Mouse (Mus musculus): ENCODE measurements around the gene Mrpl53. TPM values are rescaled to one million over a fixed set of nuclear protein-coding genes. Genes with fewer than 3 reads are reported as not detected.
"Not testable (repeated sequence)": the region's sequence is repeated elsewhere in the genome, so short reads cannot be mapped to it uniquely, and the experiment has no call there.

The Mrpl53 gene
- polyA plus RNA-seq, 1 experiment from 2014 or later, result 129 TPM

- Histone ChIP-seq H3K9me3 (replicated peaks; ENCODE audit: control insufficient read depth, low read length) (no peaks in the 10 kb centered on the region), H3K4me3 (ENCODE audit: low read depth, low read length) (no peak overlapping the region), H3K36me3 (replicated peaks; ENCODE audit: control insufficient read depth, insufficient read depth, low read depth, low read length) (peaks cover 7% of the 10 kb centered on the region), H3K27me3 (ENCODE audit: control insufficient read depth, insufficient read depth, low read length) (no peaks in the 10 kb centered on the region; the same call in 1 of the 2 replicates), H3K4me1 (ENCODE audit: control insufficient read depth, insufficient read depth, low read length) (peaks cover 2% of the 10 kb centered on the region; the same call in 1 of the 2 replicates), H3K9ac (replicated peaks; ENCODE audit: low read length) (no peak overlapping the region), H3K4me2 (ENCODE audit: low read depth, low read length) (no peak overlapping the region), H3K27ac (replicated peaks; ENCODE audit: low read depth, low read length) (no peak overlapping the region)
- WGBS, result 29% methylated on average over 8 of the region's 8 CpGs
- ATAC-seq (replicated peaks; ENCODE audit: insufficient number of reproducible peaks, low FRiP score, low TSS enrichment, low read depth) (no peak), DNase-seq (ENCODE audit: low spot score) (no peak)
These were observed 42.9 kb downstream of the Mrpl53 start for GRCm38 (mm10) chr6:83151721-83152120.

DNA sequence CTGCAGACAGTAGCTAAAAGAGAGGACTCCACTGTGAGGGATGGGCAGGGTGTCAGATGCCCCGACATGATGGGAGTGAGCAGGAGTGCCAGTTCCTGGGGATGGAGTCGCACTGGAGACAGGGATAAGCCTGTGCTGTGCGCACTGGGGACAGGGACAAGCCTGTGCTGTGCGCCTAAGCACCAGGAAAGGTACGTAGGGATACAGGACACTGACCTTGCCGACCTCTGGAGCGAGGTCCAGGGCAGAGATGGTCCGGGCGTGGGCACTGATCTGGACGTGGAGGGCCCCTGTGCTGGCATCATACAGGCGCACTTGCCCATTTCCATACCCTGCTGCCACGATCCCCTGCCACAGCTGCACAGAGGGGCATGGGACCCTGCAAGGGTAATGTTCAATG, 44.2 kb downstream of the Mrpl53 start:
- H3K36me3 ChIP-seq (replicated peaks; ENCODE audit: control insufficient read depth, insufficient read depth, low read depth, low read length), result peaks cover 7% of the 10 kb centered on the region
- H3K4me1 ChIP-seq (ENCODE audit: control insufficient read depth, insufficient read depth, low read length), result peaks cover 2% of the 10 kb centered on the region; the same call in 1 of the 2 replicates
- no peak overlapping the region for H3K4me3 ChIP-seq (ENCODE audit: low read depth, low read length)
- H3K9ac ChIP-seq (replicated peaks; ENCODE audit: low read length), result no peak overlapping the region
- 91% methylated on average over 12 of the region's 12 CpGs for WGBS
- no peaks in the 10 kb centered on the region for H3K9me3 ChIP-seq (replicated peaks; ENCODE audit: control insufficient read depth, low read length)
- no peak overlapping the region for H3K27ac ChIP-seq (replicated peaks; ENCODE audit: low read depth, low read length)
- DNase-seq (ENCODE audit: low spot score), result no peak
- ATAC-seq (replicated peaks; ENCODE audit: insufficient number of reproducible peaks, low FRiP score, low TSS enrichment, low read depth), result no peak
- no peaks in the 10 kb centered on the region; the same call in 1 of the 2 replicates for H3K27me3 ChIP-seq (ENCODE audit: control insufficient read depth, insufficient read depth, low read length)
- H3K4me2 ChIP-seq (ENCODE audit: low read depth, low read length), result no peak overlapping the region

- Histone ChIP-seq H3K27ac (replicated peaks; ENCODE audit: low read depth, low read length) (no peak overlapping the region), H3K9ac (replicated peaks; ENCODE audit: low read length) (no peak overlapping the region), H3K36me3 (replicated peaks; ENCODE audit: control insufficient read depth, insufficient read depth, low read depth, low read length) (peaks cover 7% of the 10 kb centered on the region; the same call in 1 of the 2 replicates), H3K9me3 (replicated peaks; ENCODE audit: control insufficient read depth, low read length) (no peaks in the 10 kb centered on the region), H3K4me2 (ENCODE audit: low read depth, low read length) (no peak overlapping the region), H3K4me1 (ENCODE audit: control insufficient read depth, insufficient read depth, low read length) (peaks cover 2% of the 10 kb centered on the region; the same call in 1 of the 2 replicates), H3K4me3 (ENCODE audit: low read depth, low read length) (no peak overlapping the region), H3K27me3 (ENCODE audit: control insufficient read depth, insufficient read depth, low read length) (no peaks in the 10 kb centered on the region; the same call in 1 of the 2 replicates)
- ATAC-seq (replicated peaks; ENCODE audit: insufficient number of reproducible peaks, low FRiP score, low TSS enrichment, low read depth) (no peak), DNase-seq (ENCODE audit: low spot score) (no peak)
- WGBS, result 65% methylated on average over 5 of the region's 5 CpGs
These were observed 44.6 kb downstream of the Mrpl53 start for GRCm38 (mm10) chr6:83153485-83153884.

GRCm38 (mm10) chr6:83155552-83156238, 46.9 kb downstream of the Mrpl53 start:
- Histone ChIP-seq H3K4me3 (ENCODE audit: low read depth, low read length) (peak overlapping the region; percentile 51), H3K36me3 (replicated peaks; ENCODE audit: control insufficient read depth, insufficient read depth, low read depth, low read length) (peaks cover 7% of the 10 kb centered on the region; the same call in 1 of the 2 replicates), H3K4me1 (ENCODE audit: control insufficient read depth, insufficient read depth, low read length) (peaks cover 2% of the 10 kb centered on the region; the same call in 1 of the 2 replicates), H3K4me2 (ENCODE audit: low read depth, low read length) (peak overlapping the region; percentile 83), H3K9me3 (replicated peaks; ENCODE audit: control insufficient read depth, low read length) (no peaks in the 10 kb centered on the region), H3K27ac (replicated peaks; ENCODE audit: low read depth, low read length) (no peak overlapping the region), H3K27me3 (ENCODE audit: control insufficient read depth, insufficient read depth, low read length) (peaks cover 2% of the 10 kb centered on the region), H3K9ac (replicated peaks; ENCODE audit: low read length) (peak overlapping the region; percentile 68)
- ATAC-seq (replicated peaks; ENCODE audit: insufficient number of reproducible peaks, low FRiP score, low TSS enrichment, low read depth) (peak; percentile 6; the same call in 1 of the 2 replicates), DNase-seq (ENCODE audit: low spot score) (peak; percentile 29)
- 7% methylated on average over 23 of the region's 23 CpGs for WGBS

DNA sequence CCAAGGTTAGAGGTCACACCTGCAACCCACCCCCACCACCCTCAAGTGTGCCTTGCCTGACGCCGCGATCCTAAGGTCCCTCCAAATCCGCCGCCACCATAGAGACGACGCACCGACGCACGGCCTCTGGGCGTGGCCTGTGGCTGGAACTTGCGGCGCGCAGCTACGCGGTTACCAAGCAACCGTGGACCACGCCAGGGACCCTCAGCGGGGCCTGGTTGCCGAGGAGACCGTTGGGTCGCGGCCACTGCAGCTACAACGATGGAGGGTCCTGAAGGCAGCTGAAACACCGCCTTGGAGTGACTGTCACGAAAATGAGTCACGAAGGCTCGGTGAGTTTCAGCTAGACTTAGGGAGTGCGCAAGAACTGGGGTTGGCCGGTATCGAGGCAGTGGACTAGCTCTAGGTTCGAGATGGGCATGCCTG, 47.4 kb downstream of the Mrpl53 start, which contains the start of the genes Wdr54 and 1700003E16Rik:
Wdr54 (minus strand) TSS at position 139 of the 426 bp plus-strand sequence.
1700003E16Rik (plus strand) TSS at position 146 of the 426 bp plus-strand sequence.
- Histone ChIP-seq H3K27me3 (ENCODE audit: control insufficient read depth, insufficient read depth, low read length) (peaks cover 8% of the 10 kb centered on the region), H3K9ac (replicated peaks; ENCODE audit: low read length) (peak within 1 kb of the TSS; percentile 68), H3K4me1 (ENCODE audit: control insufficient read depth, insufficient read depth, low read length) (peaks cover 2% of the 10 kb centered on the region; the same call in 1 of the 2 replicates), H3K36me3 (replicated peaks; ENCODE audit: control insufficient read depth, insufficient read depth, low read depth, low read length) (peaks cover 7% of the 10 kb centered on the region; the same call in 1 of the 2 replicates), H3K4me2 (ENCODE audit: low read depth, low read length) (peak within 1 kb of the TSS; percentile 83), H3K27ac (replicated peaks; ENCODE audit: low read depth, low read length) (no peak within 1 kb of the TSS), H3K4me3 (ENCODE audit: low read depth, low read length) (peak within 1 kb of the TSS; percentile 51), H3K9me3 (replicated peaks; ENCODE audit: control insufficient read depth, low read length) (no peaks in the 10 kb centered on the region)
- ATAC-seq (replicated peaks; ENCODE audit: insufficient number of reproducible peaks, low FRiP score, low TSS enrichment, low read depth) (peak; percentile 89), DNase-seq (ENCODE audit: low spot score) (peak; percentile 94)
- 2% methylated on average over 32 of the region's 32 CpGs for WGBS

GRCm38 (mm10) chr6:83159456-83159855, 50.6 kb downstream of the Mrpl53 start:
- peak; percentile 77 for DNase-seq (ENCODE audit: low spot score)
- H3K9ac ChIP-seq (replicated peaks; ENCODE audit: low read length); H3K9me3 ChIP-seq (replicated peaks; ENCODE audit: control insufficient read depth, low read length); ATAC-seq (replicated peaks; ENCODE audit: insufficient number of reproducible peaks, low FRiP score, low TSS enrichment, low read depth); H3K27ac ChIP-seq (replicated peaks; ENCODE audit: low read depth, low read length); H3K36me3 ChIP-seq (replicated peaks; ENCODE audit: control insufficient read depth, insufficient read depth, low read depth, low read length); H3K4me3 ChIP-seq (ENCODE audit: low read depth, low read length); H3K4me2 ChIP-seq (ENCODE audit: low read depth, low read length); H3K4me1 ChIP-seq (ENCODE audit: control insufficient read depth, insufficient read depth, low read length): not testable (repeated sequence)
- H3K27me3 ChIP-seq (ENCODE audit: control insufficient read depth, insufficient read depth, low read length), result peaks cover 18% of the 10 kb centered on the region
- 39% methylated on average over 3 of the region's 3 CpGs for WGBS

MicroRNAs encoded within 50 kb of the gene (microRNA counts, 519-probe panel; counts per million panel counts)
- microRNA mmu-miR-3470a+mmu-miR-3470b, result not detected

Small RNAs within 50 kb of the gene (microRNA-seq; reads per million reads assigned to microRNA genes)
- not detected for gene Mir3470a (ENCODE audit: borderline number of aligned reads)

Other genes with a start within 250 kb of the Mrpl53 start
- gene Sema4f, start 169.3 kb upstream of the Mrpl53 start, polyA plus RNA-seq (2014; fragmentation: Nextera tagmentation; extraction: Ambion mirVana), result 0.97 and 1.3 TPM in 2 replicates
- 0.21 and 0.50 TPM in 2 replicates for gene M1ap, start 162.1 kb upstream of the Mrpl53 start, polyA plus RNA-seq (2014; fragmentation: Nextera tagmentation; extraction: Ambion mirVana)
- 5.4 and 8.2 TPM in 2 replicates for gene Dok1, start 75.6 kb upstream of the Mrpl53 start, polyA plus RNA-seq (2014; fragmentation: Nextera tagmentation; extraction: Ambion mirVana)
- 8.9 and 10.1 TPM in 2 replicates for gene Loxl3, start 74.9 kb upstream of the Mrpl53 start, polyA plus RNA-seq (2014; fragmentation: Nextera tagmentation; extraction: Ambion mirVana)
- 105 and 108 TPM in 2 replicates for gene Aup1, start 54.5 kb upstream of the Mrpl53 start, polyA plus RNA-seq (2014; fragmentation: Nextera tagmentation; extraction: Ambion mirVana)
- gene Htra2, start 53.8 kb upstream of the Mrpl53 start, polyA plus RNA-seq (2014; fragmentation: Nextera tagmentation; extraction: Ambion mirVana), result 33.3 and 34.9 TPM in 2 replicates
- gene Dqx1, start 51.2 kb upstream of the Mrpl53 start, polyA plus RNA-seq (2014; fragmentation: Nextera tagmentation; extraction: Ambion mirVana), result 0.45 and 0.66 TPM in 2 replicates
- gene Tlx2, start 38.7 kb upstream of the Mrpl53 start, polyA plus RNA-seq (2014; fragmentation: Nextera tagmentation; extraction: Ambion mirVana), result 7.9 and 9.7 TPM in 2 replicates
- gene Pcgf1, start 31.2 kb upstream of the Mrpl53 start, polyA plus RNA-seq (2014; fragmentation: Nextera tagmentation; extraction: Ambion mirVana), result 40.9 and 42.9 TPM in 2 replicates
- gene Lbx2, start 22.7 kb upstream of the Mrpl53 start, polyA plus RNA-seq (2014; fragmentation: Nextera tagmentation; extraction: Ambion mirVana), result 0.73 and 0.89 TPM in 2 replicates
- 0.62 and 1.8 TPM in 2 replicates for gene Ccdc142, start 7.4 kb upstream of the Mrpl53 start, polyA plus RNA-seq (2014; fragmentation: Nextera tagmentation; extraction: Ambion mirVana)
- gene Gm42688, start 7.4 kb upstream of the Mrpl53 start, polyA plus RNA-seq (2014; fragmentation: Nextera tagmentation; extraction: Ambion mirVana), result 0.97 and 1.8 TPM in 2 replicates
- 22.1 and 23.9 TPM in 2 replicates for gene Mogs, start 6.5 kb downstream of the Mrpl53 start, polyA plus RNA-seq (2014; fragmentation: Nextera tagmentation; extraction: Ambion mirVana)
- 146 and 156 TPM in 2 replicates for gene Wbp1, start 12.5 kb downstream of the Mrpl53 start, polyA plus RNA-seq (2014; fragmentation: Nextera tagmentation; extraction: Ambion mirVana)
- 17.5 and 19.5 TPM in 2 replicates for gene Ino80b, start 16.4 kb downstream of the Mrpl53 start, polyA plus RNA-seq (2014; fragmentation: Nextera tagmentation; extraction: Ambion mirVana)
- gene Rtkn, start 26.4 kb downstream of the Mrpl53 start, polyA plus RNA-seq (2014; fragmentation: Nextera tagmentation; extraction: Ambion mirVana), result 17.7 and 18.3 TPM in 2 replicates
- gene Wdr54, start 47.4 kb downstream of the Mrpl53 start, polyA plus RNA-seq (2014; fragmentation: Nextera tagmentation; extraction: Ambion mirVana), result 10.7 and 11.1 TPM in 2 replicates
- 0.97 and 1.4 TPM in 2 replicates for gene 1700003E16Rik, start 47.4 kb downstream of the Mrpl53 start, polyA plus RNA-seq (2014; fragmentation: Nextera tagmentation; extraction: Ambion mirVana)
- gene Dctn1, start 56.9 kb downstream of the Mrpl53 start, polyA plus RNA-seq (2014; fragmentation: Nextera tagmentation; extraction: Ambion mirVana), result 67.0 and 73.5 TPM in 2 replicates
- 1.0 and 1.1 TPM in 2 replicates for gene Slc4a5, start 110.8 kb downstream of the Mrpl53 start, polyA plus RNA-seq (2014; fragmentation: Nextera tagmentation; extraction: Ambion mirVana)
- gene Mthfd2, start 216.9 kb downstream of the Mrpl53 start, polyA plus RNA-seq (2014; fragmentation: Nextera tagmentation; extraction: Ambion mirVana), result 58.7 and 59.7 TPM in 2 replicates
- gene Mob1a, start 217.0 kb downstream of the Mrpl53 start, polyA plus RNA-seq (2014; fragmentation: Nextera tagmentation; extraction: Ambion mirVana), result 80.0 and 85.7 TPM in 2 replicates
- gene Bola3, start 240.1 kb downstream of the Mrpl53 start, polyA plus RNA-seq (2014; fragmentation: Nextera tagmentation; extraction: Ambion mirVana), result 142 and 144 TPM in 2 replicates

All from embryonic facial prominence, embryonic 11.5 days (tissue).